Mouse (Mus musculus) frontal cortex, postnatal 14 days (tissue): ENCODE data around the gene Jazf1.
A peak's percentile ranks its signal among the peaks of the same experiment; 100 is the strongest.

ENCODE experiments used
- DNase-seq, 2 experiments: peaks; one replicate each; pipeline ENCODE4 v3.0.0; 2022; ENCODE audit warnings: low spot score in 2 of 2

Jazf1 gene

DNA sequence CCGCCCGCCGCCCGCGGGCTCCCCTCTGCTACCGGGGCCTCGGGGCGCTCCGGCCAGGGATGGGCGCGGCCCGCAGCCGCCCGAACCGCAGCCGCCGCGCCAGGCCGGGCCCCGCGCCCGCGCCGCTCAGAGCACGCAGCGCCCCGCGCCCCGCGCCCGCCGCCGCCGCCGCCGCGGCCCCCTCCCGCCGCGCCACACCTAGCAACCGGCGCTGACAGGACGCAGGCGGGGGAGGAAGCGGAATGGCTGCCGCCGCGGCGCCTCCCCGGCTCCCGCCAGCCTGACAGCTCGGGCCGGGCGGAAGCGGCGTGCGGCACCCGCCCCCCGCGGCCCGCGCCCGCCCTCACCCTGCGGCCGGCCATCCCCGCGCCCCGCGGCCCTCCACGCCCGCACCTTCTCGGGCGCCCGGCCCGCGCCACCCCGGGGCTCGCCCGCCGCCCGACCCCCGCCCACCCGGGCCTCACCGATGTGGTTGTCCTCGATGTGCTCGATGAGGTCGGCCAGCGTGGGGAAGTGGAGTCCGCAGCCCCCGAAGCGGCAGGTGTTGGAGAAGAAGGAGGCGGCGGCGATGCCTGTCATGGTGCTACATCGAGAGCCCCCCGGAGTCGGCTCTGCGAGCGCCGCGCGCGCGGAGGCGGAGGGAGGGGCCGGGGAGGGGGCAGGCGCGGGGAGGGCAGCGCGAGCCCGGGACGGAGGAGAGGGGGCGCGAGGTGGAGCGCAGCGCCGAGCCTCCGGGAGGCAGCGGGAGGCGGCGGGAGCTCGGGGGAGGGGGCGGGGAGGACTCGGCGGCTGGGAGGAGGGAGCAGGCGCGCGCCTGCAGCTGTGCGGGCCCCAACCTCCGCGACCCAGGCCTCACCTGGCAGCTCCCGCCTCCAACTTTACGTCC lies at the start of gene Jazf1:
TSS of gene Jazf1 (minus strand) at position 643 of the 886 bp plus-strand sequence.
- DNase-seq = peak in 1 of 2 experiments; percentile 28

GRCm38 (mm10) chr6:53117855-53118254 lies 49.4 kb upstream of the Jazf1 start:
- DNase-seq = no peak

GRCm38 (mm10) chr6:53086879-53087278 lies 18.4 kb upstream of the Jazf1 start:
- no peak for DNase-seq

DNA sequence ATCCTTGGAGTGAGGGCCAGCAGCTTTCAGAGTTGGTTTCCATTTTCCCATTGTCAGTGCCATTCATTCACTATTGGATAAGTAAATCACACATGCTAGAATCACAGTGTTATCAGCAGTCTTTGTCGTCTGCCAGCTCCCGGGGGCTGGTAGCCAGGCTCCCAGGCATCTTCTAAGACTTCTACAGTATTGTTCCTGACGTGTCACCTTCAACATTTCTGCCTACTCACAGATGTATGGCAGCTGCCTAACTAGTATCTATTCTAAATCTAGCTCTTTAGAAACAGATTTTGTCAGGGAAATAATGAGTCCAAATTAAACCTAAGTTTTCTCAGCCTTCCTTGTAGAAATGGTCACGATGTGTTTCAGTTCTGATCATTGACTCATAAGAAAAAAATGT lies 12.8 kb upstream of the Jazf1 start:
- DNase-seq = no peak

GRCm38 (mm10) chr6:53078671-53079070 lies 10.2 kb upstream of the Jazf1 start:
- no peak for DNase-seq

- no peak for DNase-seq
Observed at GRCm38 (mm10) chr6:53071732-53072131, 3.3 kb upstream of the Jazf1 start.

DNA sequence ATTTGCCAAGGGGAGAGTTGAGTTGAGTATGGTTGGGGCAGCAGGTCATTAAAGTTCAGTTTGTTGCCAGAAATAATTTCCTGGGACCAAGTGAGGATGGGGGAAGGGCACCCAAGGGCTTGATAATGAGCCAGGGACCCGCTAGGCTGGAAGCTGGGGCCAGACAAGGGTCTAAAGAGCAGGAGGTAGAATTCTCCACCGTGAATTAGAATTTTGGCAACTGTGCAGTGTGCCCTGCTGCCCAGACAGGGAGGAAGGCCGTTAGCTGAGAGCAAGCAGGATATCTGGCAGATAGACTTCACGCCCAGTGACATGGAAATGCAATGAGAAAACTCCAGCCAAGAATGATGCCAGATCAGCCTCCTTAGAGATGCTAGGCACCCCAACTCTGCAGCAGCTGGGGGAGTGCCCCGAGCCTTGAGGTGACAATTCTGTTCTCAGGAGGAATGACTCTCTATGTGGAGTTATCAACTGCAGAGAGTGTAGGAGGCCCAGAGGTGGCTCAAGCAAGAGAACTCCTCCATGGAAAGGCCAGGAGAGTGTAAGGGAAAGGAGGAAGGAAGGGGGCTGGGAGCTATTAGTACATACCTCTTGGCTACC lies 1.6 kb upstream of the Jazf1 start:
- no peak for DNase-seq

- DNase-seq = peak in 1 of 2 experiments; percentile 11
Observed at GRCm38 (mm10) chr6:53068875-53069178, 396 bp upstream of the Jazf1 start.

DNA sequence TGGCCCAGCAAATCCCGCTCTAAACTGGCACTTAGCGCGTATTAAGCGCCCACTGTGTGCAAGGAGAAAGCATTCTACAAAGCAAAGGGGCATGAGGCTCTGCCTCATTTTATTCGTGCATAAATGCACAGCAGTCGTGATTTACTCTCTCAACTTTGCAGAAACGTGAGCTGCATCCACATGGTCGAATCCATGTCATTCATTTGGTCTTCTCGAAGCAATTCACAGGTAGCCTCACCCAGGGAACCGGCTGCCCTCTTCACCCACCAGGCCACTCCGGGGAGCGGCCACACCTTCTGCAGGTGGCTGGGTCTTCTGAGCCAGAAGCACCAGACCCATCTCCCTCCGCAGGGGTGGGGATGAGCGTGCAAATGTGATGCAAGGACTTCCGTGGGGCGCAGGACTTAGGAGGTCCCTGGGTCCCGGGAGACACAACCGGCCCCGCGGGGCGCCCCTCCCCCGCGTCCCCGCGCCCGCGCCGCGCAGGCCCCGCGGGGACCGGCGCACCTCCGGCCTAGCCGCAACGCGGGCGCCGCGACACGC lies 914 bp downstream of the Jazf1 start:
- peak in 1 of 2 experiments; percentile 8 for DNase-seq

GRCm38 (mm10) chr6:53066978-53067377 lies 1.5 kb downstream of the Jazf1 start:
- DNase-seq = no peak

DNA sequence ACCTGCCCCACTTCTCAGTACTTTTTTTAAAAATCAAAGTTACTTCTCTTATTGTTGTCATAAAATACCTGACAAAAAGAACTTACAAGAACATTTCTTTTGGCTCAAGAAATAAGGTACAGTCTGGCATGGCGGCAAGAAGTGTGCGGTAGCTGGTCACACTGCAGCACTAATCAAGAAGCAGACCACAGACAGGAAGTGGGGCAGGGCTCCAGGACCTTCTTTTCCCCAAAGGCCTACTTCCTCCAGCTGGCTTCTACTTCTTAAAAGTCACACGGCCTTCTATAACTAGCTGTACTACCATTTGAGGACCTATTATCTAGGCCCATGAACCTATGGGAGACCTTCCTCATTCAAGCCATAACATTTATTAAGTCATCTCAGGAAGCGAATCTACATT lies 4.4 kb downstream of the Jazf1 start:
- no peak for DNase-seq

- DNase-seq = no peak
Observed at GRCm38 (mm10) chr6:53054909-53055308, 13.5 kb downstream of the Jazf1 start.

DNA sequence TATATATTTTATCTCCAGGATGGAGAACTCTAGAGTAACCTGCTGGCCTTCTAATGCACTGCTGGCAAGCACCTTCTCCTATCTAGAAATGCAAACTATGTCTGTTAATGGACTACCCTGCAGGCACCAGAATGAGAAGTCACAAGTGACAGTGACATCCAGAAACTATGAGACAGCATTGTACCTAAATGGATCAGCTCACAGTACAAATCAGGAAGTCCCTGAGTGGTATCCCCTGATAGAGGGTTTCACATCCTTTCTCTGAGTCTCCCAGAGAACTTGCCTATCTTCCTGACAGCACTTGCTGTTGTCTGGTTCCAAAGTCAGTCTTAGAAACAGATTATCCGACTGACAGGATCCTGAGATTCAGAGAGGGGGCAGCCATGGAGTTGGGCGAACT lies 22.9 kb downstream of the Jazf1 start:
- no peak for DNase-seq

DNA sequence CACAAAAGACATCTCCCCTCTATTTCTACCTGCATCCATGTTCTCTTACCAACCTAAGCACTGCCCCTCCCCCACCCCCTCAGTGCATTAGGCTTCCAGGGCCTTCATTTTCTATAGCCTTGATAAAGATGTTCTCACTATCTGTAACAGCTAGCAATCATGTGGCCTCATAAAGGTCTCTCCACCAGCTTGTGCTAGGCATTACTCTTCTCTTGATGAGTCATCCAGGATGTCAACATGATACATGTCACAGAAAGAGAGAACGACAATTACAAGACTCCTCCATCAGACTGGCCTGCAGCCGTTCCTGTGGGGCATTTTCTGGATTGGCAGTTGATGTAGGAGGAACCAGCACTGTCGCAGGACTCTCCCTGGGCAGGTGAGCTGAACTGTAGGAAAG lies 30.3 kb downstream of the Jazf1 start:
- DNase-seq = no peak

- no peak for DNase-seq
Observed at GRCm38 (mm10) chr6:53034362-53035011, 33.9 kb downstream of the Jazf1 start.

GRCm38 (mm10) chr6:53032730-53033484 lies 35.5 kb downstream of the Jazf1 start:
- DNase-seq = no peak

GRCm38 (mm10) chr6:53022069-53022468 lies 46.4 kb downstream of the Jazf1 start:
- no peak for DNase-seq

DNA sequence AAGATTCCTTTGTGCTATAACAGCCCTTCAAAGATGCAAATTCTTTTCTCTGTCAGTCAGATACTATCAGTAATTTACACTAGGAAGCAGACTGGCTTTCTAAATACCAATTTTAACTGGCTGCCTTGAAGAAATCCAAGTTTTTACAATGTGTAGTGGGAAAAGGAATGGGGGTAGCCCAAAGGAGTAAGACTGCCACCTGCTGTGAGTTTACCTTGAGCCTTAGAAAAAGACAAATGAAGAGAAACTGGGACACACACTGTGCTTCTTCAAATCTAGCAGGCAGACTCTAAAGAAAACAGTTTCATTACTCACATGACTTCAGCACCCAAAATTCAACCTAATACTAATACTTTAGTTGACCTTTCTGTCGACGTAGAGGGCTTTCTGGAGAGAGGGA lies 47.4 kb downstream of the Jazf1 start:
- no peak for DNase-seq

GRCm38 (mm10) chr6:53017357-53018205 lies 50.9 kb downstream of the Jazf1 start:
- no peak for DNase-seq

DNA sequence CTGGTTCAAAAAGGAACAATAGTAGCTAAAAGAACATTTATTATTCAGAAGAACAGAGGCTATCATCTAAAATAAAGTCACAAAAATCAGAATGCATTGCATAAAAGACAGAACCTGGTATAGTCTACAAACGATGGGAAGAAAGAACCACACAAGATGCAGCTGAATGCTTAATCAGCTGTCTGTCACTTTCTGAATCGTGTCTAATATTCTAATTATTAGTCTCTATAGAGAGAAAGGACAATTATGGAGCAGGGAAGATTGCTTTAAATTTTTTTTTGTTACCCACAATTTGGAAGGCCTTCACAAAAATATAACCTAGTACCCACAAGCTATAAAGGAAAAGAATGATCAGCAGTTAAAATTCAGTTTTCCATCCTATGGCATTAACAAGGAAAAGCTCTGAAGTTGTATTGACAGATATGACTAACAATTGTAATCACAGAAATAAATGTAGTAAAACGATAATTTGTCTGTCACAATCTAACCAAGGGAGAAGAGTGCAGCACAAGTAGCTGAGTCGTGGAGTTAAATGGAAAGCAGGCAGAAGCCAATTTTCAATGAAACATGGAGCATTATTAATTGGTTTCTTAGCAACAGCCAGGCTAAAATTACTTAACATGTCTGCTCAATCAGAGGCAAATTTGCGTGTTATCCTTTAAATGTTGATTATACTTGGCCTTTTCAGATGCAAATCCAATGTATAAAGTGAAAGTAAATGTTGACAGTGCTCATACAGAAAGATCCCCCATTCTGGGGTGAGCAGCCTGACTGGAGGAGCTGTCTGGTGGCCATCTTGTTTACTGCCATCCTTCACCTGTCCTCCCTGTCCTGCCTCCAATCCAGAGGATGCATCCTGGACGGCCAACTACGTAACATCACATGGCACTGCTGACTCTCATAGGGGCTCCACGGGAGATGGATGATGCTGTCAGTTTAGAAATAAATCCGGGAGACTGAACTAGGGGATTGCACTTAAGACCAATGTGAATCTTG lies 53.7 kb downstream of the Jazf1 start:
- no peak for DNase-seq
